Comparison of ENCODE assay signal across 17 mouse cellular contexts in genomic region chr1:119293839-119294238, GRCm38 (mm10).
A peak's percentile ranks its signal among the peaks of the same experiment; 100 is the strongest.
DNase-seq lines count a peak whose midpoint lies in the region; ATAC-seq and TF ChIP-seq lines count a peak whose summit lies in the region.
"Had no signal": no experiment of that assay in that cellular context is flagged by ENCODE, and none has a peak within 500 bp of the region (broad histone marks: within the 10 kb centered on the region; RNA-seq: fewer than 3 reads in every experiment).

No protein-coding gene starts in this region.

- 47% methylated on average over 9 of the region's 9 CpGs for WGBS in liver, embryonic 15.5 days (ENCODE audit: insufficient replicate concordance)
- WGBS in hindbrain, postnatal 0 days, result 86% methylated on average over 9 of the region's 9 CpGs
- WGBS in thymus, adult 2 months, result 77% methylated on average over 9 of the region's 9 CpGs
- 85% methylated on average over 9 of the region's 9 CpGs for WGBS in hindbrain, embryonic 12.5 days

- ATAC-seq in liver, embryonic 15.5 days (ENCODE audit: insufficient read depth), result peak; percentile 79
- ATAC-seq in megakaryocyte progenitor cell, adult 5-6 weeks (replicated peaks; ENCODE audit: poor library complexity), result peak; percentile 45; the same call in 1 of the 2 replicates
- no peak for ATAC-seq in hindbrain, postnatal 0 days
- ATAC-seq in hindbrain, embryonic 12.5 days (ENCODE audit: low FRiP score), result no peak
- ATAC-seq: forebrain, embryonic 14.5 days had no signal

- DNase-seq in ovary, postnatal 36 days (ENCODE audit: low spot score), result peak; percentile 11
- no peak for DNase-seq in ovary, postnatal 10 days (ENCODE audit: low spot score)
- DNase-seq in kidney, postnatal 10 days, result peak; percentile 11
- DNase-seq in hindbrain, postnatal 0 days (ENCODE audit: low spot score), result no peak
- no peak for DNase-seq in thymus, adult 2 months
- DNase-seq: cerebellum, adult 8-10 months; embryo, embryonic 11 days; gastrocnemius, adult 2 months; layer of hippocampus, postnatal 36 days; thymus, postnatal 14 days had no signal

- no peak overlapping the region for H3K9ac ChIP-seq in liver, embryonic 15.5 days
- no peak overlapping the region for H3K9ac ChIP-seq in hindbrain, postnatal 0 days (replicated peaks; ENCODE audit: low read length)
- H3K9ac ChIP-seq in hindbrain, embryonic 12.5 days, result no peak overlapping the region
- H3K9ac ChIP-seq: heart, embryonic 12.5 days; limb, embryonic 12.5 days had no signal

- H3K4me1 ChIP-seq in liver, embryonic 15.5 days (replicated peaks), result peaks cover 8% of the 10 kb centered on the region; the same call in 1 of the 2 replicates
- no peaks in the 10 kb centered on the region for H3K4me1 ChIP-seq in hindbrain, postnatal 0 days (ENCODE audit: insufficient read depth, low read length)
- H3K4me1 ChIP-seq in thymus, adult 2 months (replicated peaks; ENCODE audit: control insufficient read depth, insufficient read depth, low read length), result no peaks in the 10 kb centered on the region
- 0 out of 2 replicates have a peak, but pooled peaks cover 3% of the 10 kb centered on the region for H3K4me1 ChIP-seq in hindbrain, embryonic 12.5 days
- H3K4me1 ChIP-seq: heart, embryonic 12.5 days; hindbrain, embryonic 10.5 days; limb, embryonic 12.5 days had no signal

- TF ChIP-seq POLR2A in thymus, adult 2 months (IDR thresholded peaks at IDR 0.05; ENCODE audit: control insufficient read depth, extremely low read depth, insufficient read depth, low read length, poor library complexity), result no peak

- H3K36me3 ChIP-seq in liver, embryonic 15.5 days (replicated peaks), result no peaks in the 10 kb centered on the region
- no peaks in the 10 kb centered on the region for H3K36me3 ChIP-seq in hindbrain, postnatal 0 days (ENCODE audit: insufficient read depth, low read length)
- no peaks in the 10 kb centered on the region for H3K36me3 ChIP-seq in thymus, adult 2 months (ENCODE audit: control insufficient read depth, insufficient read depth, low read length)
- no peaks in the 10 kb centered on the region for H3K36me3 ChIP-seq in hindbrain, embryonic 12.5 days
- H3K36me3 ChIP-seq: heart, embryonic 12.5 days; hindbrain, embryonic 10.5 days; limb, embryonic 12.5 days had no signal

- no peak for TF ChIP-seq CTCF in hindbrain, postnatal 0 days (IDR thresholded peaks at IDR 0.05; ENCODE audit: low read depth)
- TF ChIP-seq CTCF in thymus, adult 2 months (IDR thresholded peaks at IDR 0.05; ENCODE audit: borderline replicate concordance, control insufficient read depth, extremely low read depth, insufficient read depth, low read length, poor library complexity), result no peak

- H3K9me3 ChIP-seq in liver, embryonic 15.5 days (replicated peaks), result no peaks in the 10 kb centered on the region
- no peaks in the 10 kb centered on the region for H3K9me3 ChIP-seq in hindbrain, postnatal 0 days (ENCODE audit: low read length)
- H3K9me3 ChIP-seq in hindbrain, embryonic 12.5 days (replicated peaks), result no peaks in the 10 kb centered on the region
- H3K9me3 ChIP-seq: heart, embryonic 12.5 days; hindbrain, embryonic 10.5 days; limb, embryonic 12.5 days had no signal

- peak overlapping the region; percentile 45; the same call in 1 of the 2 replicates for H3K27ac ChIP-seq in liver, embryonic 15.5 days (replicated peaks)
- no peak overlapping the region for H3K27ac ChIP-seq in hindbrain, postnatal 0 days
- no peak overlapping the region for H3K27ac ChIP-seq in thymus, adult 2 months (ENCODE audit: control insufficient read depth, insufficient read depth, low read length)
- H3K27ac ChIP-seq in hindbrain, embryonic 12.5 days, result no peak overlapping the region
- H3K27ac ChIP-seq: gastrocnemius, adult 2 months; hindbrain, embryonic 10.5 days; limb, embryonic 12.5 days had no signal

- no peak overlapping the region for H3K4me2 ChIP-seq in liver, embryonic 15.5 days
- no peak overlapping the region for H3K4me2 ChIP-seq in hindbrain, postnatal 0 days (ENCODE audit: low read depth, low read length)
- H3K4me2 ChIP-seq in hindbrain, embryonic 12.5 days (replicated peaks), result no peak overlapping the region
- H3K4me2 ChIP-seq: heart, embryonic 12.5 days; limb, embryonic 12.5 days had no signal

- no peaks in the 10 kb centered on the region for H3K27me3 ChIP-seq in liver, embryonic 15.5 days
- H3K27me3 ChIP-seq in hindbrain, postnatal 0 days (ENCODE audit: insufficient read depth, low read length), result no peaks in the 10 kb centered on the region
- H3K27me3 ChIP-seq in thymus, adult 2 months (ENCODE audit: control insufficient read depth, insufficient read depth, low read length), result no peaks in the 10 kb centered on the region
- no peaks in the 10 kb centered on the region; the same call in 1 of the 2 replicates for H3K27me3 ChIP-seq in hindbrain, embryonic 12.5 days
- H3K27me3 ChIP-seq: heart, embryonic 12.5 days; limb, embryonic 12.5 days had no signal

- no peak overlapping the region for H3K4me3 ChIP-seq in liver, embryonic 15.5 days (replicated peaks)
- H3K4me3 ChIP-seq in hindbrain, postnatal 0 days (ENCODE audit: low read length), result no peak overlapping the region
- no peak overlapping the region for H3K4me3 ChIP-seq in thymus, adult 2 months (ENCODE audit: control insufficient read depth, insufficient read depth, low read length)
- H3K4me3 ChIP-seq in hindbrain, embryonic 12.5 days, result no peak overlapping the region
- H3K4me3 ChIP-seq: gastrocnemius, adult 2 months; heart, embryonic 12.5 days; hindbrain, embryonic 10.5 days; limb, embryonic 12.5 days had no signal

Comparison
In these comparisons a context has a peak if more than half of its experiments do, and no peak if none do; other contexts are left out.
1. DNase-seq: peak in ovary, postnatal 36 days (single experiment) and kidney, postnatal 10 days (single experiment); none in ovary, postnatal 10 days (single experiment), hindbrain, postnatal 0 days (single experiment) and thymus, adult 2 months (single experiment).
2. ATAC-seq: peak in liver, embryonic 15.5 days (single experiment) and megakaryocyte progenitor cell, adult 5-6 weeks (single experiment); none in hindbrain, postnatal 0 days (single experiment) and hindbrain, embryonic 12.5 days (single experiment).